Mouse (Mus musculus): Measurements from ENCODE around the gene Dglucy. TPM values are rescaled to one million over a fixed set of nuclear protein-coding genes. Genes with fewer than 3 reads are reported as not detected.
A peak's percentile ranks its signal among the peaks of the same experiment; 100 is the strongest.

The Dglucy gene
- polyA plus RNA-seq, 1 experiment from 2014 or later, result 4.5 TPM

DNA sequence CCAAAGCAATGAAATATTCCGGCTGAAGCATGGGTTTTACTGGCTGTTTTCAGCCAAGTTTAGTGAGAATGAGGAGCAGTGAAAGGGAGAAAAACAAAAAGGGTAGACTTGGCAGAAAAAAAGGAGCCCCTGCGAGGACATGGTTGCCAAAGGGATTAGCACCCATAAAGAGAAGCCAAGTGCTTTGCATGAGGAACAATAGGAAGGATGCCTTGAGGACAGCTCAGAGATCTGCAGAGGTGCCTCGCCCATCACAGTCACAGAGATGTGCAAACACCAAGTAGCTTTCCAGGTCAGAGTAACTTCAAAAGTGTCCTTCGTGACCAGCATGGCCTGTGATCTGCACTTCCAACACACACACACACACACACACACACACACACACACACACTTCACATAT lies 21.4 kb upstream of the Dglucy start:
- H3K4me2 ChIP-seq (ENCODE audit: low read length), result no peak overlapping the region
- no peaks in the 10 kb centered on the region for H3K27me3 ChIP-seq (replicated peaks; ENCODE audit: control insufficient read depth, insufficient read depth, low read length)
- H3K27ac ChIP-seq (ENCODE audit: low read depth, low read length), result no peak overlapping the region
- ATAC-seq, result no peak
- no peaks in the 10 kb centered on the region for H3K4me1 ChIP-seq (ENCODE audit: control insufficient read depth, insufficient read depth, low read depth, low read length)
- H3K9ac ChIP-seq (ENCODE audit: low read depth, low read length), result no peak overlapping the region
- 32% methylated on average over 4 of the region's 4 CpGs for WGBS
- no peaks in the 10 kb centered on the region for H3K36me3 ChIP-seq (ENCODE audit: control insufficient read depth, insufficient read depth, low read length)
- H3K4me3 ChIP-seq (ENCODE audit: low read length), result no peak overlapping the region
- no peaks in the 10 kb centered on the region for H3K9me3 ChIP-seq (ENCODE audit: control insufficient read depth, low read length)

DNA sequence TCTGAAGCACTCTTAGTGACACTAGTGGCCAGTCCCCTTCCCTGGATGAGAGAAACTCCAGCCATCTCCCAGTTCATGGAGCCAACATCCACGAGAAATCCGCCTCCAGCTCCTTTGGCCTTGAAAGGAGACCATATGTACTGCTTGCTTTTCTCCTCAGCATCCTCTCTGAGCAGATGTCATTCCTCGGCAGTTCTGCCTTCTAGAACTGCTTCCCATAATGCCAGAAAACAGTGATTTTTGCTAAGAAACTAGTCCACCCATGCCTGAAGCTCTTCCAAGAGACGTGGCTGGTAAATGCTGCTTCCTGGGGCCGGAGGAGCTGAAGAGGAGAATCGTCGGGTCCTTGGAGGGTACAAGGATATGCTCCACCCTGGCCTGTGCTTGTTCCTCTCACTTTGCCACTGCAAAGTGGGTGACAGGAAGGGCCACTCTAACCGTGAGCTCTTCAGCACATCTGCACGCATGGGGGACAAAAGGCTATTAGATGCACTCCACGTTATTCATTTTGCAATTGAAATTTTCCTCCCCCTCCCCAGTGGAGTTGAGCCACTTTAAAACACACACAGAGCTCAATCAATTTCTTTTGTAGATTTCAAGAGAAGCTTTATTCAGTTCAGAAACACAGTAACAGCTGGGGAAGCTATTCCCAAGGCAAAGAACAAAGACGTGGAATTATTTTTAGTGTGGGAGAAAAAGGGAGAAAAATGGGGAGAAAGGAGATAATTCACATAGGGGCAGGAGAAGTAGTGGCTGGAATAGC lies 16.0 kb upstream of the Dglucy start:
- no peak for ATAC-seq
- H3K27ac ChIP-seq (ENCODE audit: low read depth, low read length), result no peak overlapping the region
- 58% methylated on average over 11 of the region's 11 CpGs for WGBS

DNA sequence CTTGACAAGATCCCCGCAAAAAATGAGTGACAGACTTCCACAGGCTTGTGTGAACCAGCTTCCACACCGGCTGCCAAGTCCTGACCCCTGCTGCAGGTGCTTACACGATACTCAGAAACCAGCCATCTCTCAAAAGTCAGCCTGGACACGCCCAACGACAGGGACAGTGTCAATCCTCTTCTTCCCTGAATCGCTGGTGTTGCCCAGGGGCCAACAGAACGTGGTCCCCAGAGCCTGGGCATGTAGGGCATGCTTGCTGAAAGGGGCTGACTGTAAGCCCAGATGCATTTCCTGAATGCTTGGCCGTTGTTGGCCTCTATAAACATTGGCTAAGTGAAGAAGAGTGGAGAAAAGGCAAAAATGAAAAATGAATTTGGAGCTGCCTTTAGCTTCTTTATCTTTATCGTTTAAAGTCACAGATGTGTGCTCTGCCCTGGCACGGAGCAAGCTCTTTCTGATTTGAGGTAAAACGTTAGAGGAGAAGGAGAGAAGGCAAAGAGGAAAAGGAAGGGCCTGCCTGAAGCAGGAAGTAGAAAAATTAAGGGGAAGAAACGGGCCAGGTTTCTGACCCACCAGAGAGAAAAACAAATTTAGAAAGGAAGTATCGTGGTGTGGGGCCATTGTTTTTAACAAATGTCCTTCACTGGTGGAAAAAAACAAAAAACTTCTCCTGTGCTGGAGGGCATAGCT lies 14.4 kb upstream of the Dglucy start:
- Histone ChIP-seq H3K27ac (ENCODE audit: low read depth, low read length) (no peak overlapping the region), H3K4me3 (ENCODE audit: low read length) (no peak overlapping the region), H3K9me3 (ENCODE audit: control insufficient read depth, low read length) (no peaks in the 10 kb centered on the region), H3K36me3 (ENCODE audit: control insufficient read depth, insufficient read depth, low read length) (no peaks in the 10 kb centered on the region), H3K9ac (ENCODE audit: low read depth, low read length) (no peak overlapping the region), H3K4me1 (ENCODE audit: control insufficient read depth, insufficient read depth, low read depth, low read length) (no peaks in the 10 kb centered on the region), H3K27me3 (replicated peaks; ENCODE audit: control insufficient read depth, insufficient read depth, low read length) (no peaks in the 10 kb centered on the region), H3K4me2 (ENCODE audit: low read length) (no peak overlapping the region)
- WGBS, result 72% methylated on average over 13 of the region's 13 CpGs
- ATAC-seq, result no peak

More for the DNA sequence above, 16.0 kb upstream of the Dglucy start:
- Histone ChIP-seq H3K4me2 (ENCODE audit: low read length) (no peak overlapping the region), H3K27me3 (replicated peaks; ENCODE audit: control insufficient read depth, insufficient read depth, low read length) (no peaks in the 10 kb centered on the region), H3K9me3 (ENCODE audit: control insufficient read depth, low read length) (no peaks in the 10 kb centered on the region), H3K4me1 (ENCODE audit: control insufficient read depth, insufficient read depth, low read depth, low read length) (no peaks in the 10 kb centered on the region), H3K4me3 (ENCODE audit: low read length) (no peak overlapping the region), H3K9ac (ENCODE audit: low read depth, low read length) (no peak overlapping the region), H3K36me3 (ENCODE audit: control insufficient read depth, insufficient read depth, low read length) (no peaks in the 10 kb centered on the region)

DNA sequence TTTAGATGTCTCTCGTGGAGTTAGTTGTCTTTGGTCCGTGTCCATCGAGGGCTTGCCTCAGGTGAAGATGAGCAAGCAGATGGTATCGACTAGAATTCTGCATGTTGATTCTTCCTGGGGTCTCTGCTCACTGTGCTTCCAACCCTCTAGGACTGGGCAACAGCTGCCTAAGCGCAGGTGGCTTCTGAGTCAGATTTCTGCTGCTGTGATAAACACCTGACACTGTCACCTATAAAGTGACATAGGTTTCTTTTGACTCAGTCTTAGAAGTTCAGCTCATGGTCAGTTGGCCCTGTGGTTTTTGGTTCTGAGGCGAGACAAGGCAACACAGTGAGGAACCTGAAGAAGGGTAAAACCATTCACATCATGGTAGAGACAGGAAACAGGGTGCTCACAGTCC lies 9.0 kb upstream of the Dglucy start:
- Histone ChIP-seq H3K4me3 (ENCODE audit: low read length) (no peak overlapping the region), H3K9ac (ENCODE audit: low read depth, low read length) (no peak overlapping the region), H3K9me3 (ENCODE audit: control insufficient read depth, low read length) (no peaks in the 10 kb centered on the region), H3K27ac (ENCODE audit: low read depth, low read length) (no peak overlapping the region), H3K36me3 (ENCODE audit: control insufficient read depth, insufficient read depth, low read length) (no peaks in the 10 kb centered on the region), H3K4me2 (ENCODE audit: low read length) (no peak overlapping the region), H3K4me1 (ENCODE audit: control insufficient read depth, insufficient read depth, low read depth, low read length) (peaks cover 7% of the 10 kb centered on the region), H3K27me3 (replicated peaks; ENCODE audit: control insufficient read depth, insufficient read depth, low read length) (no peaks in the 10 kb centered on the region)
- WGBS, result 92% methylated on average over 6 of the region's 6 CpGs
- no peak for ATAC-seq

DNA sequence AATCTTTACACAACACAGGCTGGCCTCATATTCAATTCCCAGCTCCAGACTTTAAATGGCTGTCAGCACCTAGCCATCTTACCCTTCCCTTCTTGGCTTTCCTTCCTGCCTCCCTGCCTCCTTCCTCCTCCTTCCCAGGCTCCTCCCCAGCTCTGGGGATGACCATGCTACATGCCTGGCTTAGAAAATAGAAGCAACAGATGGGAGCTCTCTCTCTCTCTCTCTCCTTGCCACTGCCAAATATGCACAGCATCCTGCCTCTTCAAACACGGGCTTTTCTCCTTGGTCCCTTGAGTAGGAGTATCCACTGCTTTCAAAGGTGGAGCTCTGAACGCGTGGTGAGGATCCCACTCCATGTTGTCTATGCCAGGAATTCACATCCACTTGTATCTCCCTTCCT lies 8.1 kb upstream of the Dglucy start:
- WGBS, result 81% methylated on average over 3 of the region's 3 CpGs

DNA sequence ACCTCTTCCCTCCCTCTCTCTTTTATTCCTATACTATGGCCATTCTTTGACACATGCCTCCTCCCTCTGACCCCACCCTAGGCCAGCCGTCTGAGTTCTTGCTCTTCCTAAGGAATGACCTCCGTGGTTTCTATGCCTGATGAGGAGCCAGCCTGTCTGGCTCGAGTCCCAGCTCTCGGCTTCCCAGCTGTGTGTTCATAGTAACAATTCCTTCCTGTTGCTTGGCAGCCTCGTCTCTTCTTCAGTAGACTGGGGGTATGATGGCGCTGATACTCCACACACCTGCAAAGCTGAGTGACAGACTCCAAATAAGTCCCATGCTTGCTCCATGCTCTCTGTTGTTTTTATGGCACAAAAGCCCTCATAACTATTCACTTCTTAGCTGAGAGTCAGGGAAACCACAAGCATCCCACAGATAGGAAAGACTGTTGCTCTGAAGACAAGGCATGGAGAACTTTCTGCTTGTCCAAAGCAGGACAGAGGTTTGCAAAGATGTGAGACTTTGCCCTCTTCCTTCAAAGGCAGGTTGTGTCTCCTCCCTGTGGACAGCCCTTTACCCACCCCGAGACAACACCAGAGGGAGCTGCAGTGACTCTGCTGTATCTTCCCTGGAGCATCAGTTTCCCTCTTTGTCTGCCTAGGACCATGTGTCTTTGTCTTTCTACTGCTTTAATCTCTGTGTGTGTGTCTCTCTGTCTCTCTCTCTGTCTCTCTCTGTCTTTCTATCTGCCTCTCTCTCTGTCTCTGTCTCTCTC lies 6.5 kb upstream of the Dglucy start:
- Histone ChIP-seq H3K4me1 (ENCODE audit: control insufficient read depth, insufficient read depth, low read depth, low read length) (peaks cover 7% of the 10 kb centered on the region), H3K36me3 (ENCODE audit: control insufficient read depth, insufficient read depth, low read length) (no peaks in the 10 kb centered on the region), H3K27ac (ENCODE audit: low read depth, low read length) (no peak overlapping the region), H3K4me2 (ENCODE audit: low read length) (0 out of 2 replicates have a peak overlapping the region, but pooled peaks have one; percentile 5), H3K27me3 (replicated peaks; ENCODE audit: control insufficient read depth, insufficient read depth, low read length) (no peaks in the 10 kb centered on the region), H3K9ac (ENCODE audit: low read depth, low read length) (no peak overlapping the region), H3K9me3 (ENCODE audit: control insufficient read depth, low read length) (no peaks in the 10 kb centered on the region), H3K4me3 (ENCODE audit: low read length) (no peak overlapping the region)
- peak; percentile 78 for ATAC-seq
- WGBS, result 27% methylated on average over 7 of the region's 7 CpGs

More for the DNA sequence above, 8.1 kb upstream of the Dglucy start:
- ATAC-seq, result no peak
- Histone ChIP-seq H3K4me2 (ENCODE audit: low read length) (no peak overlapping the region), H3K4me3 (ENCODE audit: low read length) (no peak overlapping the region), H3K9ac (ENCODE audit: low read depth, low read length) (no peak overlapping the region), H3K4me1 (ENCODE audit: control insufficient read depth, insufficient read depth, low read depth, low read length) (peaks cover 7% of the 10 kb centered on the region), H3K9me3 (ENCODE audit: control insufficient read depth, low read length) (no peaks in the 10 kb centered on the region), H3K27ac (ENCODE audit: low read depth, low read length) (no peak overlapping the region), H3K27me3 (replicated peaks; ENCODE audit: control insufficient read depth, insufficient read depth, low read length) (no peaks in the 10 kb centered on the region), H3K36me3 (ENCODE audit: control insufficient read depth, insufficient read depth, low read length) (no peaks in the 10 kb centered on the region)

DNA sequence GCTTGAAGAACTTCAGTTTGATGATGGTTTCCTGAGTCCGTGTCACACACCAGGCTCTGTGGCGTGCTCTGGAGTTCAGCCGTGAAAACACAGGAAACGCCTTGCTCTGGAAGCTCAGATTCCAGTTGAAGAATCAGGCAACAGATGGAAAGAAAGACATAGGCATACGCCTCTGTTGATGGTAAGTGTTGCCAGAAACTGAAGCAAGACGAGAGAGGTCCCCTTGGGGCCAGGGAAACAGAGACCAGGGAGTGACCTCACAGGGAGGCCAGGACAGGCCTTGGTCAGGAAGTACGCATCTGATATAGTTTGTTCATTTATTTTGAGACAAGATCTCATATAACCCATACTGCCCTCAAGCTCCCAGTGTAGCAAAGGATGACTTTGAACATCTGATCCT lies 4.1 kb upstream of the Dglucy start:
- H3K36me3 ChIP-seq (ENCODE audit: control insufficient read depth, insufficient read depth, low read length), result no peaks in the 10 kb centered on the region
- 87% methylated on average over 7 of the region's 7 CpGs for WGBS
- no peak overlapping the region for H3K9ac ChIP-seq (ENCODE audit: low read depth, low read length)
- H3K4me3 ChIP-seq (ENCODE audit: low read length), result no peak overlapping the region
- H3K4me1 ChIP-seq (ENCODE audit: control insufficient read depth, insufficient read depth, low read depth, low read length), result peaks cover 19% of the 10 kb centered on the region
- H3K27ac ChIP-seq (ENCODE audit: low read depth, low read length), result no peak overlapping the region
- no peaks in the 10 kb centered on the region for H3K27me3 ChIP-seq (replicated peaks; ENCODE audit: control insufficient read depth, insufficient read depth, low read length)
- no peak for ATAC-seq
- no peaks in the 10 kb centered on the region for H3K9me3 ChIP-seq (ENCODE audit: control insufficient read depth, low read length)
- no peak overlapping the region for H3K4me2 ChIP-seq (ENCODE audit: low read length)

DNA sequence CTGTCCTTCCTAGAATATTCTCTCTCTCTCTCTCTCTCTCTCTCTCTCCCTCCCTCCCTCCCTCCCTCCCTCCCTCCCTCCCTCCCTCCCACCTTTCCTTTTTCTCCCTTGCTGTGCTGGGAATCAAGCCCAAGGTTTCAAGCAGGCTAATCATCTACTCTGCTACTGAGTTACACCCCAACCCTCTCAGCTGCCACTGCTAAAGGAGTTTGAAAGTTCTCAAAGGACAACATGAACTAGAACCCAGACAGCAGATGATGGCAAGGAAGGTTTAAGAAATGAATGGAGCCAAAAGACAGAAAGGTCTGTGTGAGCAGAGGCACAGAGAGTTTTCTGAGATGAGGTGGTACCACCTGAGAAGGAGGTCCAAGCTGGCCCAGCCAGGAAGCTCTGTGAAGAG lies 3.6 kb upstream of the Dglucy start:
- no peak overlapping the region for H3K27ac ChIP-seq (ENCODE audit: low read depth, low read length)
- no peak overlapping the region for H3K4me3 ChIP-seq (ENCODE audit: low read length)
- H3K4me2 ChIP-seq (ENCODE audit: low read length), result no peak overlapping the region
- no peaks in the 10 kb centered on the region for H3K36me3 ChIP-seq (ENCODE audit: control insufficient read depth, insufficient read depth, low read length)
- no peaks in the 10 kb centered on the region for H3K27me3 ChIP-seq (replicated peaks; ENCODE audit: control insufficient read depth, insufficient read depth, low read length)
- no peak for ATAC-seq
- no peak overlapping the region for H3K9ac ChIP-seq (ENCODE audit: low read depth, low read length)
- peaks cover 21% of the 10 kb centered on the region for H3K4me1 ChIP-seq (ENCODE audit: control insufficient read depth, insufficient read depth, low read depth, low read length)
- no peaks in the 10 kb centered on the region for H3K9me3 ChIP-seq (ENCODE audit: control insufficient read depth, low read length)

DNA sequence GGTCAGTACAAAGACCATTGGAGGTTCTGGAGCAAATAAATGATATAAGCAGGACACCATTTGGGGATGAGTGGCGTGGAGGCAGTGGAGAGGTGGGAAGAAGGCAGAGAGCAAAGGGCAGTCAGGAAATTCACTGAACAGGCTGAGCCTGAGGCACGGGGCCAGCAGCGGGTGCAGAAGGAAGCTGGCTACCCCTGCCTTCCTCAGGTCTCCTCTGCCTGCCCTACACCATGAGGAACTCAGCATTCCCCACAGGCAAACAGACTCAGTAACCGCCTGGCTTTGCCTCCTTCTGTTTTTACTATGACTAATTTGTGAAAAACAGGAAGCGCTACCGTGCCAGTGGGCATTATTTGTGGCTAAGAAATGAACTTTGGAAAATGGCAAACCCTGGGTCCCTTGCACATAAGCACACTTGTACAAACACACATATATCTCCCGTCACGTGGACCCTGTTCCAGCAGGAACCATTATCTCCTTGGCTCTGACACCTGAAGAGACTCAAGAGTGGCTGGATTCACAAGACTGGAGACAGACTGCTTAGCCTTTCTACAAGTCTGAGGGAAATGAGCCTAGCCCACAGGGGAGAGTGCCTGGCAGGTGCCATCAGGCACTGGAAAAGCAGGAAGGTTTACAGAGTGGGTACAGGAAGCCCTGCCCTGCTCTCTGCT lies 2.8 kb upstream of the Dglucy start:
- Histone ChIP-seq H3K4me3 (ENCODE audit: low read length) (no peak overlapping the region), H3K27me3 (replicated peaks; ENCODE audit: control insufficient read depth, insufficient read depth, low read length) (no peaks in the 10 kb centered on the region), H3K4me1 (ENCODE audit: control insufficient read depth, insufficient read depth, low read depth, low read length) (peaks cover 21% of the 10 kb centered on the region), H3K4me2 (ENCODE audit: low read length) (no peak overlapping the region), H3K9me3 (ENCODE audit: control insufficient read depth, low read length) (no peaks in the 10 kb centered on the region), H3K36me3 (ENCODE audit: control insufficient read depth, insufficient read depth, low read length) (no peaks in the 10 kb centered on the region), H3K9ac (ENCODE audit: low read depth, low read length) (no peak overlapping the region), H3K27ac (ENCODE audit: low read depth, low read length) (no peak overlapping the region)
- WGBS, result 81% methylated on average over 8 of the region's 8 CpGs
- ATAC-seq, result no peak

Measured in hindbrain, embryonic 16.5 days (tissue).